Mouse (Mus musculus): ENCODE data around the gene Cngb1.

Gene Cngb1

DNA sequence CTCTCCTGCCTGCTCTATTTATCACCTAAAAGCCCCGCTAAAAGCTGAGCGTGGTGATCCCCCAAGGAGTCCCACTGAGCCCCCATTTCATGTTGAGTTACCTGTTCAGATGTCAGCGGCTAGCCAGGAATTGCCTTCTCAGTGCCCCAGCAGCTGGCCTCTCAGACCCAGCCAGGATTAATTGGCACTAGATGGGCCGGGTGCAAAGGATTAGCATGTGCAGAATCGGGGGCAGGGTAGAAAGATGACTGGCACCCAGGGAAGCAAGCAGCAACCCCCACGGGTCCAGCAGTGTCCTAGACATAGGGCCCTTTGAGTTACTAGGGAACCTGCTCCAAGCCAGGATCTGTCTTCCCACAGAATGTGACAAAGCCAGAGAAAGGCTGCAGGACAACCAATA, at the start of gene Cngb1:
Gene Cngb1 (minus strand): TSS at position 155 of the 400 bp plus-strand sequence.
- no peak for DNase-seq

DNA sequence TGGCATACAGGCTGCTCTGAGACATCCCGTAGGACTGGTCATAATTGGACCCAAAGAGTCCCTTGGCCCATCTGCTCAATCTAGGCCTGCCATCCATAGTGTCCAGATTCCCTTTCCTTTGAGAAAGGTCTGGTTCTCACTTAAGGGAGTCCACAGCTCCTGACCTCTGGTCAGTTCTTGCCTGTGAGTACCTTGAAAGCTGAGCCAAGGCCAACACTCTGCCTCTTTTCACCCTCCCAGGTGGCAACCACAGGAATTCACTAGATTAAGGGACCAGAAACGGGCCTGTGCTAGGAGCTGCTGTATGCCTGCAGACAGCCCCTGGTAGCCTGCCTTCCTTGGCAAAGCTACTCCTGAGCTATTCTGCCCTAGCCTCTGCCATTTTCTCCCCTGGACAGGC, 48.2 kb upstream of the Cngb1 start:
- no peak for DNase-seq

DNA sequence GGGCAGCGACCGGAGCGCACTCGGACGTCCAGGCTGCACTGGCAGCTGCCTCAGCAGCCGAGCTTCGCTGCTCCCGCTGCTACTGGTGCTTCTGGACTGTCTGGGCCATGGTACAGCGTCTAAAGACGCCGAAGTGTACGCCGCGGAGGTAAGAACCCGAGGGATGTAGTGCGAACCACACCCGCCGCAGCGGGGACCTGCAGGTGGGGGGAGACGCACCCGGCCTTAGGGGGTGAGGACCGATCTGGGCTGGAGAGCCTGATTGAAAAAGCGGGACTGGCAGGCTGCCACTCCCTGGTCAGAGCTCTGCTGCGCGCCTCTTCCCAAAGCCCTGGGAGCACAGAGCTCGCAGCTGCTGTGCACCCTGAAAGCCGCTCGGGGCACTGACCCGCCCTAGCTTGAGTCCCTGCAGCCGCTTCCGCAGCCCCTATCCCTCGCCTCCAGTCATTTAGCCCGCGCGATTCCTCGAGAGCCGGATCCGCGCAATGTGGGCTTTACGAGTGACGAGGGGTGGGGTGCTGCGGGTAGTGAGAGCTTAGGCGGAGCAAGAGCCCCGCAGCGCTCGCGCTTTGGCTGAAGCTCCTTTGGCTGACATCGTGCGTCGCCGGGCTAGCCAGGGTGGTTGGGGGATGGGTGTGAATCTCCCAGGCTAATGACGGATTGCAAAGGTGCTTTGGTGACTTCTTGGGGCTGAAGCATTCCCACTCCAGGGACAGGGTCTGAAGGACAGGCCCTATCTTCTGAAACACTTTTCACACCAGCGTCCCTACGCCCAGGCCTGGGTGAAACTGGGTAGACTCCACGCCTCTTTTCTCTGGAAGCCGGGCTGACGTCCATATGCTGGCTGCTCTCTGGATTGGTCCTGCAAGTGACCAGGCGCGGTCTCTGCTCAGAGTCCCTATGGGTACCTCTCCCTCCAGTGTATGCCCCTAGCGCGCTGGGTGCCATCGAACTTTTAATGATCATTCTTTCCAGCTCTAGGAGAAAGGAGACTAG, 46.8 kb upstream of the Cngb1 start:
- DNase-seq: peak; percentile 50

DNA sequence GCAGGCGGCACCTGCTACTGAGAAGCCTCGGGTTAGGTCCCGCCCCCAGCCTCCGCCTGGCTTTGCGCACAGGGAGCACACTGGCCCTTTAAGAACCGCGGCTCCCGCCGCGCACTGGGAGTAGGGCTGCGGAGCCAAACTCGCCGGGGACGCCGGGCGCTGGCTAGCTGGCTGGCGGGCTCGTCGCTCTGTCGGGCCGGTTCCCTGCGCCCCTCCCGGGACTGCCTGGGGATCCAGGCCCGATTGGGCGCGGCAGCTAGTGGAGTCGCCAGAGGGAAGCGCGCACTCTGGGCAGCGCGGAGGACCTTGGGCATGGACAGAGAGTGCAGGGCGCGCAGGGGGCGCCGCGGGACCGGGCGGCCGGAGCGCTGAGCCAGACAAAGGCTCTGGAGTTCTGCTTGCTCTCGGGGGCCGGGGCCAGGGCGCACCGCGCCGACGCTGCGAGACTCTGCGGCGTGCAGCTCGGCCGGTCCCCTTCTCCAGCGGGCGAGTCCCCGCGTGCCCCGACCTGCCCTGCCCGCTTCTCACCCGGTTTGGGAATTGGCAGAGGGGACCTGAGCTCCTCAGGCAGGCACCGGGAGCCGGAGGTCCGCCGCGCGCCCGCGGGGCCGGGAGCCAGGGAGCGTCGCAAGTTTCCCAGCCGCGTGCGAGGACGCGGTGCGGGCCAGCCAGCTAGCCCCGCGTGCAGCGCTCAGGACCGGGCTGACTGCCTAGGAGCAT, 45.9 kb upstream of the Cngb1 start, which contains the start of gene Mmp15:
Gene Mmp15 (plus strand): TSS at position 118 of the 720 bp plus-strand sequence.
- DNase-seq: peak; percentile 65

DNA sequence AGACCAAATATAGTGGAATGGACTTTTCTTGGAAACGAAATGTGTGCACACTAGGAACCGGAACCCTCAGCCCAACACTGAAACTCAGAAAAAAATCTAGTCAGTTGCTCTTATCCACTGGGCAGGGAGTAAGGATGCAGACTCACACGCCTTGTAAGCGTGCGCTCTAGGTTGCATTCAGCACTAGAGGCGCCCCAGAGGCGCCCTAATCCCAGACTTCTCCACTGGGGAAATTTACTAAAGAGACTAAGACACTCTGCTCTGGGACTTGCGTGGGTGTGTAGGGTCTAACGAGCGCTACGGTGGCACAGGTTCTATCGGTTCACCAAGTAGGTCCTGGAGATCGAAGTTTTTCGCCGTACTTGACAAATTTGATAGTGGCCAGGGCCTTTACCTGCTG, 45.1 kb upstream of the Cngb1 start:
- DNase-seq: no peak

DNA sequence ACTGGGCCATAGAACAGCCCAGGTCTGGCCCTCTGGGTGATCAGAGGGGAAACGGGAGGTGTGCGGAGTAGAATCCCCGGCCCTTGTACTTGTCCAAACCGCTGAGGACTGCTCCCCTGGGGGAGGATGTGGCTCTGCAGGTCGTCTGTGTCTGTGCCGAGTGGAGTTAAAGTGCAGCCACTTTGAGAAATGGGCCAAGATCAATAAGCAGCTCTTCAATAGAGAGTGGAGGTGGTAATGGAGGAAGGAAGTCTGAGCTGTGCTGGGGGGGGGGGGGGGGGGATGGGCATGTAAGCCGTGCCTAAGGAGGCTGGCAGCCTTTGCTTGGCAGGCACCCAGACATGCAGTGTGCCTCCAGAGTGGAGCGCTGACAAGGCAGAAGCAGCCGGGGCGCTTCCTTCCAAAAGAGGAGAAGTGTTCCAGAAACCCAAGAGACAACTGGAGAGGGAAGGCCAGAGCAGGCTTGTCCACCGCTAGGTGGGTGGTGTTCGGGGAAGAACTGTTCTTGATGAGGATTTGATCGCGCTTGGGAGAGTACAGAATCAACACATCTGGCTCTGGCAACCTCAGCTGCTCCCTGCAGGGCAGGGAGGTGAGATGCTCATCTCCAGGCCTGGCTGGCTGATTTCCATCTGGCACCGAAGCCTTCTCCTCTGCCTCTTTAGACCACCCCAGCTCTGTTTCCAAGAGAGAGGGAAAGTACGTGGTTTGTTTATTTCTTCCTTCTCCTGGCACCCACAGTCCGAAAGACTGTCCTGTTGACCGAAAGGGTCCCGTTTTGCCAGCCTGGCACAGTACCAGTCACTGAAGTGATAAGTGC, 42.6 kb upstream of the Cngb1 start:
- DNase-seq: peak; percentile 91

DNA sequence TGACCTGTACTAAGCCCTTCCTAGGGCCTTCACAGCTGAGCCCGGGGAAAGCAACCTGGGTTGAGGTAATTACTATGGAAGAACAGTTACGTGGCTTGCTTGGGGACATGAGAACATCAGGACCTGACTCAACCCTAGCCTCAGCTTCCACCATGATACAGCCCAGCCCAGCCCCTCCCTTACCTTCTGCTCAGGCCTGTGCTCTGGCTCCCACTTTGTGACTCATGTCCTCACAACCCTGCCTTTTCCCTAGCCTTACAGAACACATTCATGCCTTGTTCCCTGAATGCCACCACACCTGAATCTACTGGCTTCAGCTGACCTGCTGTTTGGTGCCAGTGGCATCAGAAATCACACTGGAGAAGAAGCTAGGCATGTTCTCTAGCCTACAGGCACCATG, 42.0 kb upstream of the Cngb1 start:
- no peak for DNase-seq

DNA sequence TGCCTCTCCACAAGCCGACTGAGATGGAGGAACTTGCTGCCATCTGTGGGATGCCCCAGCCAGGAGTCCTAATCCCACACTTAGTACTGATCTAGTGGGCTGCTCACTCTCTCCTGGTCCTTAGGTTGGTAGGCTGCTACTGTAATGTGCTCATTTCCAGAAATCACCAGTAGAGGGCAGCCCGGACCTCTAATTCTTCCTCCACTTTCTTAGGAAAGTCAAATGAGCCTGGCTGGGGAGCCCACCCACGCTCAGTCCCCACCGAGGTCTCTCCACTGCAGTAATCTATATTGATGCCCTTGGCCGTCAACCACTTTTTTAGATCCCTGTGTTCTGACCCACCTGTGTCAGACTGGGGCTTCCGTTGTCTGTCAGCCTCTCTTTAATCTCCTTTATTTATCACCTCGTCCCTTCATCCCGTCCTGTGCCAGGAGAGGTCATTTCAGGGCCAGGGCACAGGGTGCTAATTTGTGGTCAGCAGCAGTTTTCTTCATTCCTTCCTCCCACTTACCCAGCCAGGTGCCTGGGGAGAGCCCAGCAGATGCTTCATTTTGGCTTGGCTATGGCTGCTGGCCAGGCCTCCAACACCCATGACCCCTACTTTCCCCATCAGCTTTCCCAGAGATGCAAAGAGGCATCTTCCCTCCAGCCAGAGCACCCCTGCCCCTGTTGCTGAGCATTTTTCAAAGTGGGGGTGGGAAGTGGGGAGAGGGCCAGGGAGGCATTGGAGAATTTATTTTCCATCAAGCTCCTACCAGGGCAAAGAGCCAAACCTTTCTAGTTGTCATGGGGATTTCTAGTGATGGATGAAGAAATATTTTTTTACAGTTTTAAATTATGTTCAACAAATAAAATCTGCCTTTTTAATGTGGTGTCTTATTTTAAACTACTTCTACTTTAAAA, 40.5 kb upstream of the Cngb1 start:
- DNase-seq: peak; percentile 85

DNA sequence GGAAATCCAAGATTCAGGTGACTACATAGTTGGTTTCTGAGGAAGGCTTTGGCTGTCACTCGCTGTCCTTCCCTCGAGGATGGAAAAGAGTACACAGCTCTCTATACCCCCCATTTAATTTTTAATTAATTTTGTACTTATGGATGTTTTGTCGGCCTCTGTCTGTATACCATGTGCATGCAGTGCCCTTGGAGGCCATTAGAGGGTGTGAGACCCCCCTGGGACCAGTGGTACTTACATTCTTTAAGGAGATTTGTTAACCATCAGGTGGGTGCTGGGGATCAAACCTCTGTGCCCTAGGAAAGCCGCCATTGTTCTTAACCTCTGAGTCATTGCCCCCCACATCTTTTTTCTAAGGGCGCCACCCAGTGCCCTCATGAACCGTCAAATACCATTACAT, 38.3 kb upstream of the Cngb1 start:
- DNase-seq: no peak

DNA sequence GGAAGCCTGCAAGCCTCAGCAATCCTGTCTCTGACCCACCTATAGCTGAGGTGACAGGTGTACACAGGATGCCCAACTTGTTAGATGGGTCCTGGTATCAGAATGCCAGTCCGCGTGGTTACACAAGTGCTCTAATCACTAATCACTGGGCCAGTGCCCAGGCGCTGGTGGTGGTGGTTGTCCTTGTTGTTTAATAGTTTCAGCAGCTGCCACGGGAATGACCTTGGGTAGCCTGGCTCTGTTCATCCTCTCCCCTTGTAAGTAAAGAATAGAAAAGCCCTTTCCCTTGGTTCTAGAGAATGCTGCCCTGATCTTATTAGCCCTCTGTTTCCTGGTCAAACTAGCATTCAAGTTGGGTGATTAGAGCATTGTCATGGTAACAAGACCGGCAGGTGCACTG, 35.3 kb upstream of the Cngb1 start:
- no peak for DNase-seq

DNA sequence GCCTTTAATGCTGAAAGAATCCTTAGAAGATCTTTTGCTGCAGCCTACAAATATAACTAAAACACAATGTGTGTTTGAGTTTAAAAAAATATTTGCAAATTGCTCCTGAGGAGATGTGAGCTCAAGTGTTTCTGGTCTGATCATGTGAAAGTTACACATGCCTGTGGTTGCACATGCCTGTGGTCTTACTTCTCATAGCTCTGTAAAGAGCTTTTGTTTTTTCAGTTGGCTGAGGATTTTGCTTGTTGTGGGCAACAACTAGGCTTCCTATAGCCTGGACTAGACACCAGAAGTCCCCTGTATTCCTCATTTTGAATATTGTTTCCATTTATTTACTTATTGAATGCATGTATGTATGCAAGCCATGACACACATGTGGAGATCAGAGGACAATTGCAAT, 30.0 kb upstream of the Cngb1 start:
- no peak for DNase-seq

DNA sequence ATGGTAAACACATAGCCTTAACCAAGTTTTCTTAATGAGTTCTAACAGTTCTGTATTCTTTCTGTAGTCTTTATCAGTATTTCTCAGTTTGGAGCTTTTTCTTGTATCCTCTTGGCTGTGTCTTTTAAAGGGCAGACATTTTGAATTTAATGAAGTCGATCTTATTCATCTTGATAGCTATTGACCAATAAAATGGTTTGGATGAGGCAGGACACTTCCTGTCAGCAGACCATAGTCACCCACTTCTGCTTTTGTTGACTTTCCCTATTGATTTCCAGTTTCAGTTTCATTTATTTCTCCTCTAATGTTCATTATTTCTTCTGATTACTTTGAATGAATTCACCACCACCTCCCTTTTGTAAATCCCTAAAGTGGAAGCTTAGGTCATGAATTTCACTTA, 29.3 kb upstream of the Cngb1 start:
- no peak for DNase-seq

DNA sequence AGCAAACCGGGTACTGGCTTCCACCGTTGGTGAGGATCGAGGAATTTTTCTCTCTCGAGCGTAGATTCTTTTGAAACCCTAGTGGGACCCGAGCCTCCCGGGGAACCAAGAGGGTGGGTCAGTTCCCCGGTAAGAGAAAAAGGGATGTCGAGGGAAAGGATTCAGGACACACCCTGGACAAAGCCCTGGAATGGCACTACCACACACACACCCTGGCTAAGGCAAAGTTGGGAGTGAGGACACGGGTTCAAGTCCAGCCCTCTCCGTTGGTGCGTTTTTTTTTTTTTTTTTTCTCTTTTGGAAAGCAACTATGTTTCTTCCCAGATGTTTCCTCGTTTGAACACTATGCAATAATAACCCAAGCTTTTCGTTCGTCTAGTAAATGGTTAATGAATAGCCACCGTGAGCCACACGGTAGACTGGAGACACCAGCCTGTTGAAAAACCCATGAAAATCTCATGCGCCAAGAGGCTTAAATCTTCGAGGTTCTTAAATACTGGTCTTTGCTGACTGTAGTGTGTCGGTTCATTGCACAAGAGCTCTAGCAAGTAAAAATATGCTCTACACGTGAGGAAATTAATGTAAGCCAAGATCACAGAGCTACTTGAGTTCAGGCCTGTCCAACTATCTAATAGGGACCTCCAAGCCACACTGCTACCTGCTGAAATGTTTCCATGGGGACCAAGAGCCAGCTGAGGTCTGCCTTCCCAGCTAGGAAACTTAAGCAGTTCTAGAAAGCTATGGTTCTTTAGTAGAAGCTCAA, 26.2 kb upstream of the Cngb1 start:
- DNase-seq: no peak

DNA sequence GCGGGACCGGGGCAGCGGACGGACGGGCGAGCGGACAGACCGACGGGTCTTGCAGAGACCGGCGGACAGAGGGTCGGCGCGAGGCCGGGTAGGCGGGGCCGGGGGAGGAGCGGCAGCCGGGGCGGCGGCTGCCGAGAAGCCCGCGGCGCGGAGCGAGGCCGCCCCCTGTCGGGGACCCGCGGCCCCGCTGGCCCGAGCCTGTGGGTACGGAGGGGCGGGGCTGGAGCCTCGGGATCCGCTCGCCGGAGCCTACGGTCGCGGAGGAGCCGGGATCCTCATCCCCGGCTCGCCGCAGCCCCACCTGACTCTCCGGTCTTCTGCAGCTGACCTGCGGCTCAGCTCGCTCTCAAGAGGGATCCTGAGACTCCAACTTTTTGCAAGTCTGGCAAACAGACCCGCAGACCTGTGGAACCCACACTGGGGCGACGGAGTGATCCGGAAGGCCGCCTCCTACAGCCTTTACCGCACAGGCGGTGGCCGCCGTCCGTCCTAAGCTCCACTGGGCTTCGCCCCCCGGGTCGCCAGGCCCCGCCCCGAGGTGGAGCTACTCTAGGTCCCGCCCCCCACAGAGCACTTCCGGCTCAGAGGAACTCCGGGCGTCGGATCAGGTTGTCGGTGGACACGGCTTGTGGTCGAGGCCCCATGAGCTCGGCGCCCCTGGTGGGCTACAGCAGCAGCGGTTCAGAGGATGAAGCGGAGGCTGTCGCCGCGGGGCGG, 25.5 kb upstream of the Cngb1 start, which contains the start of the genes Zfp319 and Usb1:
Gene Zfp319 (minus strand): TSS at position 231 of the 717 bp plus-strand sequence.
Gene Usb1 (plus strand): TSS at position 565 of the 717 bp plus-strand sequence.
- peak; percentile 94 for DNase-seq

DNA sequence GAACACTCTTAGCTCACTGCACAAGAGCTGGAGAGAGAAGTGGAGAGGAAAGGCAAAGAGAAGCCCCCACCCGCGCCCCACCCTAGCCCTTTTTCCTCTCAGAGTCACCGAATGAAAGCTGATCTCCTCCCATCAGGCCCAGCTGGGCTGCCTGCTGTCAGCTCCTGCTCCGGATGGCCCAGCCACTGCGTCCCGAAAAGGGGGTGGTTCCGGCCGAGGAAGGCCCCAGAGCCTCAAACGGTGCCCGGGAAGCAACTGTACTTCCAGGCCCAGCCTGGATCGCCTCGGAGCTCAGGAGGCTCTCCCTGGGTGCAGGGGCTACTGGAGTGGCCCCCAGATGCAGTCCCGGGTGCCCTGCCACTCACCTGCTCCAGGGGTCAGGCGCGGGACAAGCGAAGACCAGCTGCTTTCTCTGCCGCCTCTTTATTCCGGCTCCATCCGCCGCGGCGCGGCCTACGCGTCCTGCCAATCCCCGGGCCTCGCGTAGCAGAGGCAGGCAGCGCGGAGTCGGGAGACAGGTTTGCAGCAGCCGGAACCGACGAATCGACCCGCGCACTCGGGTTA, 24.9 kb upstream of the Cngb1 start:
- no peak for DNase-seq

DNA sequence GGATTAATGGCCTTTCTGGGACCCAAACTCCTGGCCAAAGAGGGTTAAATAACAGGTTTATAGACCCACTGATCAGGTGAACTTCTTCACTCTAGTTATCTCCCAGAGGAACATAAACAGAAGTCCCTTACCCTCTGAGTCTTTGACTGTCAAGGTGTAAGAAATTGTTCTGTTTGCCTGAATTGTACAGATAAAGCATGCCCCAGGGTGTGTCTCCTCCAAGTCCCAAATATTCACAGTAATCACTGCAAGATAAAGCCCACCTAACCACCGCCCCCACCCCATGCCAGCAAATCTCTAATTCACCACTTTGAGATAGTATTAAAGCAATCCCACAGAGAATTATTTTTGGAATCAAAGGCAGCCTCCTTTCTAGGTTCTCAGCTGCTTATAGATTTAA, 24.0 kb upstream of the Cngb1 start:
- no peak for DNase-seq

DNA sequence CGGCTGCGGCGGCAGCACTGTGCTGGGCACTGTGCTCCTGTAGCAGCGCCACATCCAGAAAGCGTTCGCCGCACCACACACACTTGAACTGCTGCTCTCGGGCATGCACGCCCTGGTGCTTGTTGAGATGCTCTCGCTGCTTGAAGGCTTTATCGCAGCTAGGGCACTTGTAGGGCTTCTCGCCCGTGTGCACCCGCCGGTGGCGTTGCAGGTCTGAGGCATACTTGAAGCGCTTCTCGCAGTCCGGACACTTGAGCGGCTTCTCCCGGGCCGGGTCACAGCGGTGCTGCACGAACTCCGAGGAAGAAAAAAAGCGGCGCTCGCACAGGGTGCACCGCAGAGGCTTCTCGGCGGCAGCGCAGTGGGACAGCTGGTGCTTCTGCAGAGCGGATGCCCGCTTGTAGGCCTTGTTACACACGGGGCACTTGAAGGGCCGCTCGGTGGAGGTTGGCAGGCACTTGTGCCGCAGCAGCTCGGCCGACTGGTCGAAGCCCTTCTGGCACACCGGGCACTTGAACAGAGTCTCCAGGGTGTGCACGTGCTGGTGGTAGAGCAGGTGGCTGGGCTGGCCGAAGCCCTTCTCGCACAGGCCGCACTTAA, 21.6 kb upstream of the Cngb1 start:
- DNase-seq: no peak

DNA sequence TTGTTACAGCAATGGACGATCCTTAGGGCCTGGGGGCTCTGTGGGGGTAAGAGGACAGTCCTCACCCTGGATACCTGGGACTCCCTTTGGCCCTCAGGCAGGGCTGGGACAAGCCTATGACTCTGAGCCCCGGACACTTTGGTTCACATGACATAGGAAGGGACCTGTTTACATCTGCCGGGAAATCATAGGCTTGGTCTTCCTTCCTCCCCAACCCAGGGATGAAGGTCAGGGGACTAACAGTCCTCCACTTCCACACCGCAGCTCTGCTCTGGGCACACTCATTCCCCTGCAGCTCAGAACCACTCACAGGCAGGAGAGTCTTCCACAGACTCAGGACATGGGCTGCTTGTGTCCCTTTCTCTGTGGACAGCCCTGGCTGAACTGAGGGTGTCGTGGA, 20.4 kb upstream of the Cngb1 start:
- no peak for DNase-seq

DNA sequence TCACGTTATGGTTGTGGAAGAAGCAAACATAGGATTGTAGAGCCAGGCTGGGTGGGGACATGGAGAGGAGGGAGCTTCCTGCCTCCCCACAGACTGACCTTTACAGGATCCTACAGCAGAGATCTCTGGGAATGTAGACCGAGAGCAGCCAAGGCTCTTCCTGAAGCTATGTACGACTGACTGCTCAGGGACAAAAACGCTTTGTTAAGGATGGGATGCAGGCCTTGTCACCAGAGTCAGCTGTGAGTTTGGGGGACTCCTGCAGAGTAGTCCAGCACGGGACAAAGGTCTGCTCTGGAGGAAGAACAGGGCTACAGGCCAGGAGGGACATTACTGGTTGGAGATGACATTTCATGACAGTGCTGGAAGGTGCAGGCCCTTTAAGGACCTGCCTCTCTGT, 18.3 kb upstream of the Cngb1 start:
- DNase-seq: no peak

DNA sequence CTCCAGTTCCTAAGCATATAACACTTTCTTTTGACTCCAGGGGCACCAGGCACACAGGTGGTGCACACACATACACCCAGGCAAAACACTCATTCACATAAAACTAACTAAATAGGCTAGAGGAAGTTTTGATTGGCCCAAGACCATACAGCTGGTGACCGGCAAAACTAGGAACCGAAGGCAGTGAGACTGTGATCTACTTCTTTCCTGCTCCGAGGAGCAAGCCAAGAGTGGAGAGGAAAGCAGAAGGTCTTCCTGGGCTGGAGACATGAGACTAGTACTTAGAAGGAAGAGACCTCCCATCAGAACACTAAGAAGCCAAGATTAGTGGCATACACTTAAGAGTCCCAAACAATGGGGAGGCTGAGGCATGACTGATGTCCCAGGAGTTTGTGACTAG, 16.8 kb upstream of the Cngb1 start:
- DNase-seq: no peak

Data from right cerebral cortex, postnatal 14 days (tissue).